Mouse (Mus musculus) ES-Bruce4 (cell line): ENCODE measurements around the gene Wap. TPM values are rescaled to one million over a fixed set of nuclear protein-coding genes. Genes with fewer than 3 reads are reported as not detected.
"Not testable (repeated sequence)": the region's sequence is repeated elsewhere in the genome, so short reads cannot be mapped to it uniquely, and the experiment has no call there.

Source experiments
- H3K27ac ChIP-seq: 2 replicates; pipeline ENCODE4 v1.5.1; 2012; ENCODE audit warnings: low read length, inconsistent platforms; ENCODE audit not compliant: insufficient read depth
- H3K27me3 ChIP-seq: 2 replicates; pipeline ENCODE4 v1.6.1; 2012; ENCODE audit warnings: mild to moderate bottlenecking, low read length, inconsistent platforms; ENCODE audit not compliant: control insufficient read depth, poor library complexity, insufficient read depth, severe bottlenecking
- H3K36me3 ChIP-seq: 2 replicates; pipeline ENCODE4 v1.6.1; 2012; ENCODE audit warnings: inconsistent platforms, mild to moderate bottlenecking, low read length, moderate library complexity; ENCODE audit not compliant: control insufficient read depth, poor library complexity, insufficient read depth, severe bottlenecking
- H3K4me1 ChIP-seq: one replicate; pipeline ENCODE4 v1.8.1; 2011; ENCODE audit warnings: low read length; ENCODE audit not compliant: control insufficient read depth, insufficient read depth
- H3K4me3 ChIP-seq: 2 replicates; pipeline ENCODE4 v1.5.1; 2011; ENCODE audit warnings: low read depth, mild to moderate bottlenecking, low read length
- H3K9ac ChIP-seq: 2 replicates; pipeline ENCODE4 v1.6.1; 2012; ENCODE audit warnings: low read depth, mild to moderate bottlenecking, inconsistent platforms; ENCODE audit not compliant: poor library complexity, severe bottlenecking
- H3K9me3 ChIP-seq: replicated peaks from 2 replicates; pipeline ENCODE4 v1.6.1; 2012; ENCODE audit warnings: mild to moderate bottlenecking, low read length, inconsistent platforms; ENCODE audit not compliant: control insufficient read depth, poor library complexity, insufficient read depth, severe bottlenecking
- CTCF ChIP-seq: IDR thresholded peaks from one replicate; pipeline ENCODE4 v1.8.1; 2011; ENCODE audit warnings: low read depth, low read length
- EP300 ChIP-seq: IDR thresholded peaks from 2 replicates; pipeline ENCODE4 v1.6.1; 2011; ENCODE audit warnings: low read depth, low read length; ENCODE audit not compliant: insufficient read depth
- POLR2A ChIP-seq: IDR thresholded peaks from one replicate; pipeline ENCODE4 v1.8.1; 2011; ENCODE audit warnings: low read length; ENCODE audit not compliant: insufficient read depth
- polyA plus RNA-seq: library from polyadenylated mRNA; stranded (reverse); fragments of >200 nt; gene quantifications from 2 replicates; pipeline ENCODE4 v1.2.4, GENCODE M21; 2011; ENCODE audit warnings: low read depth; ENCODE audit not compliant: missing spikeins, insufficient read depth, insufficient read length

The Wap gene
- polyA plus RNA-seq, 1 experiment: not detected

- Histone ChIP-seq H3K27me3 (no peaks in the 10 kb centered on the region), H3K27ac (no peak overlapping the region), H3K4me3 (no peak overlapping the region), H3K9ac (no peak overlapping the region), H3K9me3 (no peaks in the 10 kb centered on the region), H3K36me3 (no peaks in the 10 kb centered on the region), H3K4me1 (no peaks in the 10 kb centered on the region)
- TF ChIP-seq CTCF (no peak), POLR2A (no peak), EP300 (no peak)
Observed at GRCm38 (mm10) chr11:6661206-6661605, 22.8 kb upstream of the Wap start.

- Histone ChIP-seq H3K36me3 (no peaks in the 10 kb centered on the region), H3K4me3 (peak within 1 kb of the TSS; percentile 71), H3K9me3 (no peaks in the 10 kb centered on the region), H3K27ac (no peak within 1 kb of the TSS), H3K4me1 (no peaks in the 10 kb centered on the region), H3K9ac (peak within 1 kb of the TSS; percentile 43; the same call in 1 of the 2 replicates), H3K27me3 (no peaks in the 10 kb centered on the region)
- TF ChIP-seq CTCF (no peak), EP300 (no peak), POLR2A (no peak)
Observed at GRCm38 (mm10) chr11:6658271-6658670, 19.8 kb upstream of the Wap start, which contains the start of gene Ramp3. Ramp3 (plus strand) TSS chr11:6658521.

GRCm38 (mm10) chr11:6654903-6655302 is 16.5 kb upstream of the Wap start:
- no peak overlapping the region for H3K4me3 ChIP-seq
- no peaks in the 10 kb centered on the region for H3K36me3 ChIP-seq
- H3K27ac ChIP-seq: no peak overlapping the region
- no peak overlapping the region for H3K9ac ChIP-seq
- no peaks in the 10 kb centered on the region for H3K27me3 ChIP-seq
- no peaks in the 10 kb centered on the region for H3K9me3 ChIP-seq
- TF ChIP-seq CTCF (peak; percentile 27), POLR2A (no peak), EP300 (no peak)
- H3K4me1 ChIP-seq: no peaks in the 10 kb centered on the region

GRCm38 (mm10) chr11:6652978-6653377 is 14.5 kb upstream of the Wap start:
- H3K27ac ChIP-seq, H3K27me3 ChIP-seq, H3K9ac ChIP-seq, H3K36me3 ChIP-seq, H3K9me3 ChIP-seq, H3K4me3 ChIP-seq, H3K4me1 ChIP-seq: not testable (repeated sequence)

- Histone ChIP-seq H3K9ac (no peak overlapping the region), H3K36me3 (no peaks in the 10 kb centered on the region), H3K27me3 (no peaks in the 10 kb centered on the region), H3K27ac (no peak overlapping the region), H3K4me3 (no peak overlapping the region), H3K9me3 (no peaks in the 10 kb centered on the region), H3K4me1 (no peaks in the 10 kb centered on the region)
- no peak for TF ChIP-seq EP300
- TF ChIP-seq POLR2A: no peak
- TF ChIP-seq CTCF: no peak
Observed at GRCm38 (mm10) chr11:6650519-6650918, 12.1 kb upstream of the Wap start.

- Histone ChIP-seq H3K9ac (no peak overlapping the region), H3K27me3 (no peaks in the 10 kb centered on the region), H3K36me3 (no peaks in the 10 kb centered on the region), H3K9me3 (no peaks in the 10 kb centered on the region), H3K4me1 (no peaks in the 10 kb centered on the region), H3K4me3 (no peak overlapping the region), H3K27ac (no peak overlapping the region)
- TF ChIP-seq EP300: no peak
- TF ChIP-seq CTCF: peak; percentile 23
- no peak for TF ChIP-seq POLR2A
Observed at GRCm38 (mm10) chr11:6647831-6648724, 9.6 kb upstream of the Wap start.
